Mouse (Mus musculus) E14TG2a.4 (cell line): ENCODE data around the gene Tmem159.
A peak's percentile ranks its signal among the peaks of the same experiment; 100 is the strongest.

Source experiments
- CTCF ChIP-seq: conservative IDR thresholded peaks from 2 replicates; pipeline ENCODE4 v1.5.1; 2014; ENCODE audit warnings: low read length
- NANOG ChIP-seq: IDR thresholded peaks from 2 replicates; pipeline ENCODE4 v1.6.1; 2014; ENCODE audit warnings: borderline replicate concordance, low read length, mixed read lengths
- POU5F1 ChIP-seq: IDR thresholded peaks from 2 replicates; pipeline ENCODE4 v1.6.1; 2014; ENCODE audit warnings: low read length, borderline replicate concordance

DNA sequence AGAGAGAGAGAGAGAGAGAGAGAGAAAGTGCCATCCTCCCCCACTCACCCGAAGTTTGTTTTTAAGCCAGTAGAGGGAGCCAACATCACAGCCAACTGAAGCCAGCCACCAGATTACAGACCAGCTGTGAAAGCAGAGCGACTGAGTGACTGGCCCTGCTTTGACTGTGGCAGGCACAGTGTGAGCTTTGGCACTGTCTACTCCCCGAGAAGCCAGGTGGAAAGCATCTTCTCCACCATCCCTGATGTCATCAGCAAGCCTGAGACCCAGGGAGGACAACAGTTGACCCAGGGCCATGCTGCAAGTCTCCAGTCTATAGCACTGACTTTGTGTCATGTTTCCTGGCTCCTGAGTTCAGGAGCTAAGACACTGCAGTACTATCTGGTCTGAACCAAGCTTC, 22.7 kb downstream of the Tmem159 start:
- TF ChIP-seq NANOG = no peak
- TF ChIP-seq CTCF = peak; percentile 36; the same call in 1 of the 2 replicates
- TF ChIP-seq POU5F1 = no peak
